Mouse (Mus musculus) liver, postnatal 0 days (tissue): ENCODE results near the gene Ppm1l.

Experiments used
- CTCF ChIP-seq: sonication (generic); IDR thresholded peaks from 2 replicates; pipeline ENCODE4 v1.5.1; 2016; ENCODE audit warnings: antibody characterized with exemption, low read depth
- EP300 ChIP-seq: IDR thresholded peaks from 2 replicates; pipeline ENCODE4 v1.6.1; 2016; ENCODE audit warnings: antibody characterized with exemption, low read depth, mild to moderate bottlenecking

DNA sequence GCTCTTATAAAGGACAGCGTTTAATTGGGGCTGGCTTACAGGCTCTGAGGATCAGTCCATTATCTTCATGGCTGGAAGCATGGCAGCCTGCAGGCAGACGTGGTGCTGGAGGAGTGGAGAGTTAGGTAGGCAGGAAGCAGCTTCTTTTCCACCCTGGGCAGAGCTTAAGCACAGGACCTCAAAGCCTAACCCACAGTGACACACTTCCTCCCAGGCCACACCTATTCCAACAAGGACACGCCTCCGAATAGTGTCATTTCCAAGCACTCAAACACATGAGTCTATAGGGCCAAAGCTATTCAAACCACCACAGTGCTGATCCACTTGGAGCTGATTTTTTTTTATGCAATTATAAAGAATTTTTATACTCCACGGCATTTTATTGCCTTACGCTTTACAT lies 82.7 kb downstream of the Ppm1l start:
- no peak for TF ChIP-seq CTCF
- no peak for TF ChIP-seq EP300
